Mouse (Mus musculus) adrenal gland (tissue): ENCODE measurements at regions not wholly inside any gene's neighbourhood (a gene's known extent, or its start where the extent isn't known, plus 50 kb on each side); places are given as distances from the start of the nearest gene placed in this dataset.

Source experiments
- intact Hi-C: fragments of 180-260 bp; cut with DNase I; formaldehyde crosslinking; loops from one replicate; pipeline ENCODE4 v1.15.1; 2025

- intact Hi-C loops, result no loop called here
Observed at GRCm38 (mm10) chr7:95460889-95461288, 710.2 kb upstream of the Tenm4 start.

GRCm38 (mm10) chr7:95465506-95465905 is 705.5 kb upstream of the Tenm4 start:
- intact Hi-C loops, result no loop called here

- intact Hi-C loops, result no loop called here
Observed at GRCm38 (mm10) chr7:95467028-95467427, 704.0 kb upstream of the Tenm4 start.

- intact Hi-C loops, result no loop called here
Observed at GRCm38 (mm10) chr7:95473892-95474291, 697.2 kb upstream of the Tenm4 start.

GRCm38 (mm10) chr7:95480121-95480726 is 690.8 kb upstream of the Tenm4 start:
- intact Hi-C loops, result loop anchor here (10.0 kb wide), 1 partner anchor 1435 kb away; no protein-coding TSS in a partner anchor

- intact Hi-C loops, result loop anchor here (5.0 to 10.0 kb wide), 2 partner anchors 378 to 1425 kb away; no protein-coding TSS in a partner anchor
Observed at GRCm38 (mm10) chr7:95489666-95490065, 681.4 kb upstream of the Tenm4 start.

GRCm38 (mm10) chr7:95494793-95495192 is 676.3 kb upstream of the Tenm4 start:
- intact Hi-C loops, result no loop called here

GRCm38 (mm10) chr7:95502959-95503358 is 668.1 kb upstream of the Tenm4 start:
- intact Hi-C loops, result no loop called here

GRCm38 (mm10) chr7:95547256-95547655 is 623.8 kb upstream of the Tenm4 start:
- intact Hi-C loops, result no loop called here

- intact Hi-C loops, result no loop called here
Observed at GRCm38 (mm10) chr7:95550099-95550498, 620.9 kb upstream of the Tenm4 start.

- intact Hi-C loops, result no loop called here
Observed at GRCm38 (mm10) chr7:95551798-95552387, 619.2 kb upstream of the Tenm4 start.

- intact Hi-C loops, result no loop called here
Observed at GRCm38 (mm10) chr7:95558589-95558988, 612.5 kb upstream of the Tenm4 start.

GRCm38 (mm10) chr7:95578633-95579032 is 592.4 kb upstream of the Tenm4 start:
- intact Hi-C loops, result no loop called here

GRCm38 (mm10) chr7:95581325-95581724 is 589.7 kb upstream of the Tenm4 start:
- intact Hi-C loops, result no loop called here

GRCm38 (mm10) chr7:95598339-95598738 is 572.7 kb upstream of the Tenm4 start:
- intact Hi-C loops, result no loop called here

GRCm38 (mm10) chr7:95613736-95614135 is 557.3 kb upstream of the Tenm4 start:
- intact Hi-C loops, result no loop called here

- intact Hi-C loops, result no loop called here
Observed at GRCm38 (mm10) chr7:95617370-95617769, 553.7 kb upstream of the Tenm4 start.

GRCm38 (mm10) chr7:95618170-95618569 is 552.9 kb upstream of the Tenm4 start:
- intact Hi-C loops, result no loop called here

- intact Hi-C loops, result no loop called here
Observed at GRCm38 (mm10) chr7:95620079-95620478, 551.0 kb upstream of the Tenm4 start.

- intact Hi-C loops, result no loop called here
Observed at GRCm38 (mm10) chr7:95640683-95641082, 530.4 kb upstream of the Tenm4 start.

- intact Hi-C loops, result no loop called here
Observed at GRCm38 (mm10) chr7:95674319-95674718, 496.7 kb upstream of the Tenm4 start.

- intact Hi-C loops, result no loop called here
Observed at GRCm38 (mm10) chr7:95682521-95682920, 488.5 kb upstream of the Tenm4 start.

GRCm38 (mm10) chr7:95687733-95688132 is 483.3 kb upstream of the Tenm4 start:
- intact Hi-C loops, result no loop called here
